Mouse (Mus musculus): ENCODE data around the gene Hcfc1. TPM values are rescaled to one million over a fixed set of nuclear protein-coding genes. Genes with fewer than 3 reads are reported as not detected.
A peak's percentile ranks its signal among the peaks of the same experiment; 100 is the strongest.

The Hcfc1 gene
- polyA plus RNA-seq, 1 experiment from 2014 or later: 60.2 TPM

DNA sequence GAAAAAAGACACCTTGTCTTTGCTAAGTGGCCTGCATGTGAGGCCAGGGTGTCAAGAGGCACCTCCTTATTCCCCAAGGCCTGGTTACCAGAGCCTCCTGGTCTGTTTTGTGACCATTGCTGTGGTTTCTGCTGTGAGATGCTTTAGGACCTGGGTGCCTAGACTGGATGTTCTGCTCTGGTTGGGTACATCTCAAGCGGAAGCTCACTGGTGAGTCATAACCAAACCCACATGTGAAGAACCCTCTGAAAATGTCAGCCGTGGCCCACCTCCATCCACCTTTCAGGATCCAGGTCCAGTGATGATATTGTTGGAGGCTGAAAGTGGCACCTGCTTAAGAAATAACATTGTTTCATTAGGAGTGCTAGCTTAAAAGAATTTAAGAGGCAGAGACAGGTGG, 10.1 kb upstream of the Hcfc1 start:
- Histone ChIP-seq H3K9me3 (ENCODE audit: control insufficient read depth, low read length) (no peaks in the 10 kb centered on the region), H3K36me3 (ENCODE audit: control insufficient read depth, insufficient read depth, low read length) (no peaks in the 10 kb centered on the region), H3K4me2 (ENCODE audit: low read depth, low read length) (no peak overlapping the region), H3K4me3 (ENCODE audit: low read depth, low read length) (no peak overlapping the region), H3K27ac (replicated peaks; ENCODE audit: low read depth, low read length) (no peak overlapping the region), H3K27me3 (replicated peaks; ENCODE audit: control insufficient read depth, insufficient read depth, low read length) (no peaks in the 10 kb centered on the region), H3K9ac (ENCODE audit: low read depth, low read length) (no peak overlapping the region), H3K4me1 (ENCODE audit: control insufficient read depth, insufficient read depth, low read length) (no peaks in the 10 kb centered on the region)
- no peak for DNase-seq (ENCODE audit: low spot score)
- no peak for ATAC-seq (ENCODE audit: low read depth)
- WGBS: 78% methylated on average over 2 of the region's 2 CpGs

DNA sequence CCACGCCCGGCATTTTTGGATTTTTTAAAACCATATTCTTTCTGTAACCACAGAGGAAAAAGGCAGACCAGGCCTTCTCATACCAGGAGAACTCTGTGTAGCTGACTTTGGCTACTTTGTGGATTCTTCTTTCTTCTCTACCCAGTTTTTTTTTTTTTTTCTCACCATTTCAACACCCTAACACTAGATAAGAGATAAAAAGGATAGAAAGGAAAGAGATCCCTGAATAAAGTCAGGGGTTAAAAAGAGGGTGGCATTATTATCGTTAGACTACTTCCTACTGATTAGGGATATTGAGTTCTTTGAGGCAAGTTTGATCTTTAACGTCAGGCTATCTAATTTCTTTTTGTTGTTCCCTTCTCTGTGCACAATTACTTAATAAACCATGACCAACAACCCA, 6.6 kb upstream of the Hcfc1 start:
- H3K4me1 ChIP-seq (ENCODE audit: control insufficient read depth, insufficient read depth, low read length): no peaks in the 10 kb centered on the region
- no peak overlapping the region for H3K27ac ChIP-seq (replicated peaks; ENCODE audit: low read depth, low read length)
- no peaks in the 10 kb centered on the region for H3K27me3 ChIP-seq (replicated peaks; ENCODE audit: control insufficient read depth, insufficient read depth, low read length)
- no peak overlapping the region for H3K4me2 ChIP-seq (ENCODE audit: low read depth, low read length)
- H3K36me3 ChIP-seq (ENCODE audit: control insufficient read depth, insufficient read depth, low read length): no peaks in the 10 kb centered on the region
- no peak overlapping the region for H3K9ac ChIP-seq (ENCODE audit: low read depth, low read length)
- no peaks in the 10 kb centered on the region for H3K9me3 ChIP-seq (ENCODE audit: control insufficient read depth, low read length)
- 74% methylated on average over 4 of the region's 4 CpGs for WGBS
- no peak for DNase-seq (ENCODE audit: low spot score)
- H3K4me3 ChIP-seq (ENCODE audit: low read depth, low read length): no peak overlapping the region
- ATAC-seq (ENCODE audit: low read depth): no peak

DNA sequence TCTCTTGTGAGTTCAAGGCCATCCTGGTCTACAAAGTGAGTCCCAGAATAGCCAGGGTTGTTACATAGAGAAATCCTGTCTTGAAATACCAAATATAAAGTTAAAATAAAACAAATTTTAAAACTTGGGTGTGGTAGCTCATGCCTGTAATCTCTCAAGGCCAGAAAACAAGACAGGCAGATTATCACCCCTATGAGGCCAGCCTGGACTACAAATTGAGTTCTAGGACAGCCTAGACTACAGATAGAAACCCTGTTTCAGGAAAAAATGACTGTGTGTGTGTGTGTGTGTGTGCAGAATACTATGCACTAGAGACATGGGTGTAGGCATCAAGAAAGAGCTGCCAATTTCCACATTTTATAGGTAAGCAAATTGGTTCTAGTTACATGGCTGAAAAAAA, 4.6 kb upstream of the Hcfc1 start:
- ATAC-seq (ENCODE audit: low read depth): no peak
- DNase-seq (ENCODE audit: low spot score): no peak
- no peak overlapping the region for H3K27ac ChIP-seq (replicated peaks; ENCODE audit: low read depth, low read length)
- no peak overlapping the region for H3K4me3 ChIP-seq (ENCODE audit: low read depth, low read length)
- no peaks in the 10 kb centered on the region for H3K4me1 ChIP-seq (ENCODE audit: control insufficient read depth, insufficient read depth, low read length)
- no peak overlapping the region for H3K9ac ChIP-seq (ENCODE audit: low read depth, low read length)
- no peak overlapping the region for H3K4me2 ChIP-seq (ENCODE audit: low read depth, low read length)
- H3K27me3 ChIP-seq (replicated peaks; ENCODE audit: control insufficient read depth, insufficient read depth, low read length): no peaks in the 10 kb centered on the region
- no peaks in the 10 kb centered on the region for H3K9me3 ChIP-seq (ENCODE audit: control insufficient read depth, low read length)
- no peaks in the 10 kb centered on the region for H3K36me3 ChIP-seq (ENCODE audit: control insufficient read depth, insufficient read depth, low read length)

DNA sequence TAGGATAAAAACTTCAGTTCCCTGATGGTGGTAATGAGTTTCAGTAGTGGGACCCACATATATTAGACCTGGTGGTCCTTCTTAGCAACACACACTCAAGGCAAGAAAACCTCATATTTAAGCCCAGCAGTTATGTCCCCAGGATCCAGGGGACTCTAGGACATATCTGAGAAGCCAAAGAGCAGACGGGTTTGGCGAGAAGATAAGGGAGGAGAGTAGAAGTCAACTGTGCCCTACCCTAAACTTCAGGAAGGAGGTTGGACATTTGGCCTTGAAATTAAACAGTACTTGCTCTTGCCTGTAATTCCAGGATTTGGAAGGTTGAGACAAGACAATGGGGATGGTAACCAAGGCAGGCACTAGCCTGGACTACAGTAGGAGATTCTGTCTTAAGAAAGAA, 3.6 kb upstream of the Hcfc1 start:
- no peak overlapping the region for H3K4me3 ChIP-seq (ENCODE audit: low read depth, low read length)
- no peaks in the 10 kb centered on the region for H3K36me3 ChIP-seq (ENCODE audit: control insufficient read depth, insufficient read depth, low read length)
- no peak overlapping the region for H3K9ac ChIP-seq (ENCODE audit: low read depth, low read length)
- no peaks in the 10 kb centered on the region for H3K27me3 ChIP-seq (replicated peaks; ENCODE audit: control insufficient read depth, insufficient read depth, low read length)
- H3K9me3 ChIP-seq (ENCODE audit: control insufficient read depth, low read length): no peaks in the 10 kb centered on the region
- no peak overlapping the region for H3K4me2 ChIP-seq (ENCODE audit: low read depth, low read length)
- ATAC-seq (ENCODE audit: low read depth) (no peak), DNase-seq (ENCODE audit: low spot score) (no peak)
- H3K27ac ChIP-seq (replicated peaks; ENCODE audit: low read depth, low read length): no peak overlapping the region
- WGBS: 92% methylated on average over 2 of the region's 2 CpGs
- H3K4me1 ChIP-seq (ENCODE audit: control insufficient read depth, insufficient read depth, low read length): no peaks in the 10 kb centered on the region

DNA sequence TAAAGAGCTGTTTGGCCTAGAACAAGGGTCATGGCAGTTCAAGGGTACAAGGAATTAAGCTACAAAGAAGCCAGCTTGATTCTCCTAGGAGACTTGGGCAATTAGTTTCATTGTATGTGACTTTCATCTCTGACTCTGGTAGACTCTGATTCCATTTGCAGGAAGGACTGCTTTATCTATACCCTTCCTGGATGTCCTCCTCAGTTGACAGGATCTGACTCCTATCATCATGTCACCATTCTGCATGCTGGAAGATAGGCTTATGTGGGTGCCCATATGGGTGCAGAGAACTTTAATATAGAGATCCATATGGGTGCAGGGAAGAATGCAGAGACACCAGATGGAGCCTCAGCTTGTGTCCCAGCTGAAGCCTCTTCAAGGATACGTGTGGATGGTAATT, 3.0 kb upstream of the Hcfc1 start:
- Histone ChIP-seq H3K27me3 (replicated peaks; ENCODE audit: control insufficient read depth, insufficient read depth, low read length) (no peaks in the 10 kb centered on the region), H3K4me3 (ENCODE audit: low read depth, low read length) (no peak overlapping the region), H3K4me2 (ENCODE audit: low read depth, low read length) (no peak overlapping the region), H3K4me1 (ENCODE audit: control insufficient read depth, insufficient read depth, low read length) (no peaks in the 10 kb centered on the region), H3K27ac (replicated peaks; ENCODE audit: low read depth, low read length) (no peak overlapping the region), H3K36me3 (ENCODE audit: control insufficient read depth, insufficient read depth, low read length) (no peaks in the 10 kb centered on the region), H3K9ac (ENCODE audit: low read depth, low read length) (no peak overlapping the region), H3K9me3 (ENCODE audit: control insufficient read depth, low read length) (no peaks in the 10 kb centered on the region)
- 80% methylated on average over 1 of the region's 1 CpGs for WGBS
- no peak for ATAC-seq (ENCODE audit: low read depth)
- no peak for DNase-seq (ENCODE audit: low spot score)

DNA sequence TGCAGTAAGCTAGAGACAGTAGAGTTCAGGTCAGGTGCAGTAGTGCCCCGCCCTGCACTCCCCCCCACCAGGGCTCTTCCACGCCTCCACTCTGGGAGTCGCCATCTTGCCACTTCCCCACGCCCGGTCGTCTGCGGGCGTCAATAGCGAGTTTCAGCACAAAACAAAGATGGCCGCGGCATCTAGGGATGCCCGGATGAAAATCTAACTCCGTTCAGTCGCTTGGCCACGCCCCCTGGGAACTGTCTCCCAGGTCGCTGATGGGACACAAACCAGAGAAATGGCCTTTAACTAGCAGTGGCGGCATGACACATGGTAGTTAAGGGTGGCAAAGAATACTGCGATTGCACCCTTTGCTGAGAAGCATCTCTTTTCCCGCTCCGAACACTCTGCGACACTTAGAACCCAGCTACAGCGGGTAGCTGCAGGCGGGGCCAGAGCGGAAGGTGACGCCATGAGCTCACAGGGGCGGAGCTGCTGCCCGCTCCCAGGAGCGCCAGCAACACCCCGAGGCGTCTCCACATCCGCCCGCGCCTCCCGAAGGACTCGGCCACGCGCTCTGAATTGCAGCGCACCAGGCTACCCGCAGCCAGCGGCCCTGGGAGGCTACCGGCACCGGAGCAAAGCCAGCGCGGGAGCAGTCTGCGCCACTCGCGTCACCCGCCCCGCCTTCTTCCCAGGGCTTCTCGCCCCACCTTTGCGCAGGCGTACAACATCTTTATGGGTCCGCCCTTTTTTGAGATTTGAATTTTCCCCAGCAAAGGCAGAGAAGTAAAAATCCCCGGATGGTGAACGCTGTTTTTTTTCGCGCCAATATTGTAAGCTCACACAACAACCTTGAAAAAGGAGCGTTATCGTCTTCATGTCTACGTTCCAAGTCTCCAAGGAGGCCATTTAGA, 1.3 kb upstream of the Hcfc1 start:
- peak overlapping the region; percentile 98 for H3K27ac ChIP-seq (replicated peaks; ENCODE audit: low read depth, low read length)
- peak overlapping the region; percentile 53 for H3K4me2 ChIP-seq (ENCODE audit: low read depth, low read length)
- ATAC-seq (ENCODE audit: low read depth): peak; percentile 86
- no peaks in the 10 kb centered on the region for H3K27me3 ChIP-seq (replicated peaks; ENCODE audit: control insufficient read depth, insufficient read depth, low read length)
- H3K9me3 ChIP-seq (ENCODE audit: control insufficient read depth, low read length): no peaks in the 10 kb centered on the region
- H3K4me1 ChIP-seq (ENCODE audit: control insufficient read depth, insufficient read depth, low read length): no peaks in the 10 kb centered on the region
- H3K9ac ChIP-seq (ENCODE audit: low read depth, low read length): peak overlapping the region; percentile 82
- peak; percentile 96 for DNase-seq (ENCODE audit: low spot score)
- H3K36me3 ChIP-seq (ENCODE audit: control insufficient read depth, insufficient read depth, low read length): no peaks in the 10 kb centered on the region
- peak overlapping the region; percentile 65 for H3K4me3 ChIP-seq (ENCODE audit: low read depth, low read length)
- WGBS: 22% methylated on average over 46 of the region's 60 CpGs

DNA sequence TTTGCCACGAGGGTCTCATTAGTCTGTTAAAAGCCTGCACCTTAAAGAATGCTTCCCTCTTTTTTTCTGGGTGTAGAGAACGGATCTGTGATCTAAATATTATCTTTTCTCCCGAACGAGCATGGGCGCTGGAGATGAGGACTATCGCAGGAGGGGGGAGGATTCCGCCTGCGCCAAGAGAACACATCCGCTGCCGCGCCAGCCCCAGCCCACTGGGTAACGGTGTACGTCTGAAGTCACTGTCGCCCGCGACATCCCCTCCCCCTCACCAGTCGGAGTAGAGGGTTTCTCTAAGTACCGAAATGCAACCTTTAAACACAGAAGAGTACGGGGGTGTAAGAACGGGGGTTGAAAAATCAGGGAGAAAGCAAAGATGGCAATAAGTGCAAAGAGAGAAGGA, 850 bp downstream of the Hcfc1 start:
- no peak for ATAC-seq (ENCODE audit: low read depth)
- peak; percentile 51 for DNase-seq (ENCODE audit: low spot score)
- WGBS: 17% methylated on average over 20 of the region's 20 CpGs

DNA sequence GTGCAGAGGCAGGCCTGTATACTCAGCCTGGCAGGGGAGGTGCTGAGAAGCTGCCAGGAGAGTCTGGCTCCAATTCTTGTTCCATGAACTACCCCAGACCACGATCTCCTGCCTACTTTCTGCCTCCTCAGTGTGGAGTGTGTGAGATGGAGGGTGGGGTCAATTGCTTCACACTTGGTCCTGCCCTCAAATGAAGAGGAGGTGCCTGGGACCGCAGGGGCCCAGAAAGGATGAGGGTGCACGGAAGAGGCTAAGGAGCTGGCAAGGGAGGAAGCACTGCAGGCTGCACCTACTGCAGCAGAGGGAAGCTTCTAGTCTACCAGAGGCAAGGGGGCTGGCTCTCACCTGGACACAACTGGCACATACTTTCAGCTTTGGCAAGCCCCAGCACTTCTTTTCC, 1.8 kb downstream of the Hcfc1 start:
- Histone ChIP-seq H3K4me3 (ENCODE audit: low read depth, low read length) (peak overlapping the region; percentile 65), H3K27ac (replicated peaks; ENCODE audit: low read depth, low read length) (no peak overlapping the region), H3K9me3 (ENCODE audit: control insufficient read depth, low read length) (no peaks in the 10 kb centered on the region), H3K9ac (ENCODE audit: low read depth, low read length) (peak overlapping the region; percentile 82), H3K4me1 (ENCODE audit: control insufficient read depth, insufficient read depth, low read length) (no peaks in the 10 kb centered on the region), H3K27me3 (replicated peaks; ENCODE audit: control insufficient read depth, insufficient read depth, low read length) (no peaks in the 10 kb centered on the region), H3K4me2 (ENCODE audit: low read depth, low read length) (peak overlapping the region; percentile 63), H3K36me3 (ENCODE audit: control insufficient read depth, insufficient read depth, low read length) (peaks cover 13% of the 10 kb centered on the region; the same call in 1 of the 2 replicates)
- ATAC-seq (ENCODE audit: low read depth) (no peak), DNase-seq (ENCODE audit: low spot score) (no peak)
- WGBS: 40% methylated on average over 1 of the region's 3 CpGs

More for the DNA sequence above, 850 bp downstream of the Hcfc1 start:
- Histone ChIP-seq H3K4me3 (ENCODE audit: low read depth, low read length) (peak overlapping the region; percentile 65), H3K4me2 (ENCODE audit: low read depth, low read length) (peak overlapping the region; percentile 63), H3K27me3 (replicated peaks; ENCODE audit: control insufficient read depth, insufficient read depth, low read length) (no peaks in the 10 kb centered on the region), H3K36me3 (ENCODE audit: control insufficient read depth, insufficient read depth, low read length) (peaks cover 9% of the 10 kb centered on the region; the same call in 1 of the 2 replicates), H3K9me3 (ENCODE audit: control insufficient read depth, low read length) (no peaks in the 10 kb centered on the region), H3K4me1 (ENCODE audit: control insufficient read depth, insufficient read depth, low read length) (no peaks in the 10 kb centered on the region), H3K27ac (replicated peaks; ENCODE audit: low read depth, low read length) (peak overlapping the region; percentile 98), H3K9ac (ENCODE audit: low read depth, low read length) (peak overlapping the region; percentile 82)

DNA sequence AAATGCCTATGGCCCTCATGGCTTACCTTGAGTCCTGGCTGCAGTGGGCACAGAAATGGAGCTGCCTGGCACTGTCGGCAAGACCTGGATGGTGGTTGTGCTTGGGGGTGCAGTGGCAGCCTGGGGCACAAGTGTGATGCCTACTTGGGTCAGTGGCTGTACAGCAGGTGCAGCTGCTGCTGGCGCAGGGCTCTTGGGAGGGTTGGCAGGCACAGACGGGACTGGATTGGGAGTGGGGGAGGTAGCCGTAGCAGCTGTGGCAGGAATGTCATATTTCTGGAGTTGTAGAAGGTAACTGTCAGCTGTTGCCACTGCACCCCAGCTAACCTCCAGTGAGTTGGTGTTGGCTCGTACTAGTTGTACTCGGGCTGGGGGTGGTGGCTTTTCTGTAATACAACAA, 11.2 kb downstream of the Hcfc1 start:
- H3K4me3 ChIP-seq (ENCODE audit: low read depth, low read length): no peak overlapping the region
- H3K4me2 ChIP-seq (ENCODE audit: low read depth, low read length): no peak overlapping the region

More for the DNA sequence above, 11.2 kb downstream of the Hcfc1 start:
- Histone ChIP-seq H3K27me3 (replicated peaks; ENCODE audit: control insufficient read depth, insufficient read depth, low read length) (no peaks in the 10 kb centered on the region), H3K27ac (replicated peaks; ENCODE audit: low read depth, low read length) (no peak overlapping the region), H3K9me3 (ENCODE audit: control insufficient read depth, low read length) (no peaks in the 10 kb centered on the region), H3K36me3 (ENCODE audit: control insufficient read depth, insufficient read depth, low read length) (peaks cover 93% of the 10 kb centered on the region), H3K9ac (ENCODE audit: low read depth, low read length) (no peak overlapping the region), H3K4me1 (ENCODE audit: control insufficient read depth, insufficient read depth, low read length) (no peaks in the 10 kb centered on the region)
- DNase-seq (ENCODE audit: low spot score) (peak; percentile 14), ATAC-seq (ENCODE audit: low read depth) (0 out of 2 replicates have a peak, but pooled peaks have one; percentile 18)
- WGBS: 93% methylated on average over 6 of the region's 6 CpGs
